Mouse (Mus musculus): ENCODE results near the gene Creg1.

Gene Creg1

DNA sequence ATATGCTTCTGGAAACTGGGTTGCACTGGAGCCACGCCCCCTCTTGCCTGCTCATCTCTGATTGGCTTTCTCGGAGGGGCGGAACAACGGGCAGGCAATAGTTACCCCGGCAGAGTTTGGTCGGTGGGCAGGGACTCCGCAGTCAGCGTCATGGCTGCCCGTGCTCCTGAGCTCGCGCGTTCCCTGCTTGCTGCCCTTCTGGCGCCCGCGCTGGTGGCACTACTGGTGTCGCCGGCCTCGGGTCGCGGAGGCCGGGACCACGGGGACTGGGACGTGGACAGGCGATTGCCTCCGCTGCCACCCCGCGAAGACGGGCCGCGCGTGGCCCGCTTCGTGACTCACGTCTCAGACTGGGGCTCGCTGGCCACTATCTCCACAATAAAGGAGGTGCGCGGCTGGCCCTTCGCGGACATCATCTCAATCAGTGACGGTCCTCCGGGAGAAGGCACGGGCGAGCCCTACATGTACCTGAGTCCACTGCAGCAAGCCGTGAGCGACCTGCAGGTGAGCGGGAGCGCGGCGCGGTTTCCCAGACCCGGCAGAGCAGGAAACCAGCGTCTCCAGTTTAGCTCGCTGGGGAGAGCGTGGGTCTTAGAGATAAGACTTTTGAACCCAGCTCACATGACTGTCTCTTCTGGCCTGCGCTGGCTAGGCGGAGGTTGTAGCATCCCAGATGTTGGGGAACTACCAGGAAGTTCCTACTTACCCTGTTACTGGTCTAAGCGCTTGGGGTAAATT is at the start of gene Creg1:
Gene Creg1 (plus strand): TSS at position 112 of the 738 bp plus-strand sequence.
- DNase-seq (ENCODE audit: low spot score) = peak; percentile 96

DNA sequence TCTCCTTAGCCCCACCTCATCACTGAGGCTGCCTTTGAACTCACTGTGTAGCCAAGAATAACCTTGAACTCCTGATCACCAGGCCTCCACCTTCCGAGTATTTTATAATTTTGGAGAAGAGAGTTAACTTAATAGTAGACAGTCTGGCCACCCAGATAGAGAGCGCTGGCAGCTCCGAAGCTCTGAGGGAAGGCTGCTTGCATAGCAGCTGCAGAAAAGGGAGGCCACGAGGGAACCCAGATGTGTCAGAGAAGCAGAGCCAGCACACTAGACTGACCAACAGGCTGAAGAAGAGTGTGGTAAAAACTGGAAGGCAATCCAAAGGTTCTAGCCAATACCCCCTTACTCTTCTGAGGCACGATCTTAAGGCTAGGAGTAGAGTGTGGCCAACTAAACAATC is 49.7 kb upstream of the Creg1 start:
- no peak for DNase-seq (ENCODE audit: low spot score)

DNA sequence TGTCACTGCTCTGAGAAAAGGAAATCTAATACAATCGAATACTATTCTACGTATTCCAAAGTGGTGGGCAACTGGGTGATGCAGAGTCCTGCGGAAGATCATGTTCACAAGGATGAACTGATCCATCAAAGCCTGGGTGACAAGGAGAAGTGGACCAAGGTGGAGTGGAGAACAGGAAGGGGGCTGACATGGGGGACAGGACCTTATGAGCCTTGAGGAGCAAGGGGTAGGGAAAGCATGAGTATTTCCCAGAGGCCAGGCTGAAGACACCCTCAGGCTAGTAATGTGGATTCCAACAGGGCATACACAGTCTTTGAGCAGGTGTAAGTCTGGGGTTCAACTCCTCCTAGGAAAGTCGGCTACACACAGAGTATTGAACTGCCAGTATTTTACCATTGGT is 47.1 kb upstream of the Creg1 start:
- DNase-seq (ENCODE audit: low spot score) = no peak

DNA sequence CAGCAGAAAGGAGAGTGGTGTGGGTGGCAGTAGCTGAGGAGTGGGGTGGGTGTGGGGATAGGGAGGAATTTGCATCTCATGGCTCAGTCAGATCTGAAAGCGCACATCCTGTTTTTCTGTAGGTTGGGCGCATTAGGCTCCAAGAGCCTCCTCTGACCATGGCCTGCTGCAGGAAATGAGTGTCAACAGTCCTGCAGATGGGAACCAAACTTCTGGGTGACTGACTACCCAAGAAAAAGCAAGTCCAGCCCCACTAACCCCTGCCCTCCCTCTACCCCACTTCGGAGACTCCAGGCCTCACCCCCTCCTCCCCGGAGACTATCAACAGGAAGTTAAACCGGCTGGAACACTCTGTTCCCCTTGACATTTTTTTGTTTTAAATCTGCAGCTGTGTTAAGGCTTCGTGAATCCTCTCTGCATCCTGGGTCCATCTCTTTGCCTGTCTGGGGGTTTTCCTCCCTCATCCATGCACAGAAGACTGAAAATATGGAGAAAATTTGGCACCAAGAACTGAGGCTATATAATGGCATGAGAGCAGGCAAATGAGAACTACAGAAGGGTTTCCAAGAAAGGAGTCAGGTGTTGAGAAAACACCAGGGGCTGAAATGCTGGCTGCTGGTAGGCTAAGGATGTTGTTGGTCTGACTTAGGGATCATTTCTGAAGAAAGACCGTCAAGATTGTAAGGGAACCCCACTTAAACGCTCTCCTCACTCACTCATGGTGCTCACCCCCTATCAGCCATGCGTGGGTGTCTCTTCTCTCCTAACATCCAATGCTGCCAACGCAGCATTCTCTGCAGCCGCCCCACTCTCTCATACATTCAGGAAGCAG is 45.6 kb upstream of the Creg1 start:
- DNase-seq (ENCODE audit: low spot score) = peak; percentile 57

DNA sequence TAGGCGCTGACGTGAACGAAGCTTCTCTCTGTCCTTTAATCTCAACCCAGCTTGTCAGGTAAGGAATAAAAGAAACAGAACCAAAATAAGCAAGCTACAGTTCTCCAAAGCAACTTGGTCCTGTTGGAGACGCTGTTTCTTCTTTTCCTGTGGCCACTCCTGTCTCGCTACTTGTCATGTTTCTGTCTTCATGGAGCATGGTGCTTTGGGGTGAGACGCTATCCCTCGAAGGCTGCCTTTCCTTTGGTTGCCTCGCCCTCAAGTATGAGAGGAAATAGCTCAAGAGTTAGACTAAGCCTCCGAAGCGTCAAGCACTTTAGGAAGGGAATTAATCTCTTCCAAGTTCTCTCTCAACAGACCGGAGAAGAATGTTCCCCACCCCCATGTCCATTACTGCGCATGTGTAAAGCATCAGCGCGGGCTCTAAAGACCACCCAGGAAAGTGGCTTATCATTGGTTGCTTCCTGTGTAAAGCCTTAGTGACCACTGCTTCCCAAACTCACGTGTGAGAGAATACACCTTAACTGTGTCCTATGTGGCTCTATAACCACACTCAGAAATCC is 44.9 kb upstream of the Creg1 start:
- no peak for DNase-seq (ENCODE audit: low spot score)

DNA sequence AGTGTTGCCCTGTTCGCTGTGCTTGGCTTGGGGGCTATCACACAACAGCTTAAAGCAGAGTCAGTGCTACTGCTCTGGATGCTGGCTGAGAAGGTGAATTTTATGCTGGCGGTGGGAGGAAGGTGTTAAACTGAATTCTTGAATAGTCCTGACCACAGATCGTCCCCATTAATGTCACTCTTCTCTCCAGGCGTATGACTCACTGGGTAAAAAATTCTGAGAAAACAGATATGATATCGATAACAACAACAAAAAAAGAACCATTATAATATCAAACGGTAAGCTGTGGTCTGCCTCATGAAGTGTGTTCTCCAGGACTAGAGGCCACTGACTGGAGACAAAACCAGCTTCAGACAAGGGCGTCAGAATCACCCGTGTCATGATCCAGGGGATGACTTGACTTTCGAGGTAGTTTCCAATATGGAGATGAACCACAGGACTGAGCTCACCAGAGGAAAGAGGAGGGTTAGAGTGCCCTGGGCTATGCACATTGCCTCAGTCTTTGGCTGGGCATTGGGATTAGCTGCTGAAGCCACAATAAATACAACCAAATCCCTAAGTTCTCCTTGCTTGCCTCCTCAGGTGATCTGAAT is 40.9 kb upstream of the Creg1 start:
- no peak for DNase-seq (ENCODE audit: low spot score)

DNA sequence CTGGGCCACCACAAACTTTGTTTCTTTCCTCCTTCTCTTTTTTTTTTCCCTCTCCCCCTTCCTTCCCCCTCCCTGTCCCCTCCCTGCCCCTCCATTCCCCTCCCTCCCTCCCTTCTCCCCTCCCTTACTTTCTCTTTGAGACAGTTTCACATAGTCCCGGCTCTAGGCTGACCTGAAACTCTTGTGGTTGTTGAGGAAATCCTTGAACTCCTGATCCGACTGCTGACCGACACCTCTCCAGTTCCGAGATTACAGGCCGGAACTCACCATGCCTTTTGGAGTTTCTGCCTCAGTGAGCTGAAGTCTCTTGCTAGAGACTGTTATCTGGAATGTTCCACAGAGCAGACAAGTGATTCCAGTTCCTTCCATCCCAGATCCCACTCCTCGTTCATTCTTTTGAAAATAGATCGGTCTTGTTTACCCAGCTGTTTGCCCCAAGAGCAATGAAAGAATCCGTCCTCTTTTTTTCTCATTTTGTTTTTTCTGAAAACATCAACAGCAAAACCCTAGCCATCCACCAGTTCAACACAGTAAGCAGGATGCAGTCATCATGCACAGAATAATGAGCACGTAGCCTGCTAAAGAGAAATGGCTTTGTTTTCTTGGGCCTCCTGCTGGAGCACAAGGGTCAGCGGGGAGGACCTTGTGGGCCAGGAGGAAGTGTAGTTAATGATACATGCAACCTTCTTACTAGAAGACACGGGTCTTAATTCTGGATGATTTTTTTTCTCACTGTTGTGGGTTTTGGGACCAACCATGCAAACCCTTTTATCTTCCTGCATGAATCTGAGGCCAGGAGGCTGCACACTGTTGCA is 39.1 kb upstream of the Creg1 start:
- DNase-seq (ENCODE audit: low spot score) = no peak

DNA sequence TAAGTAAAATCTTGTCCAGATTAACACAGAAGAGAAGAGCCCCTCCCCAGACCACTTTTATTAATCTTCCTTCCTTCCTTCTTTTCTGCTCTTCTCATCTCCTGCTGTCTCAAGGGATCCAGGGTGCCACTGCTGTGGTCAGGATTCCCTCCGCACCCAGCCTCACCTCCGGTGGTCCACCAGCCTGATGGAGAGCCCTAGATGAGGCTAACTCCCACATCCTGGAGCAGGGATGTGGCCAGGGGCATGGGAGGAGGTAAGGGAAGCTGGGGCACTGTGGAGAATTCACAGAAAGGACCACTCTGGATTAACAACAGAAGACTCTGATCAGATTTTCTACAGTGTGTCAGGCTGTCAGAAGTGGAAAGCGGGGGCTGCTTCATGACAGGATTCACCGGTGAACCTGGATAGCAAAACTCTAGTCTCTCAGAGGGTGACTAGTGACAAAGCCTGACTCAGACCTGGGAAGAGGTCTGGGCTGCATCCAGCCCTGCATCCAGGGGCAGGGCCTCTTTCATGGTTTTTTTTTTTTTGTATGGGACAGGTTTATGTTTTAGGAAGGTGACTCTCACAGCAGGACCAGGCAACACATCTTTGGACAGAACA is 38.4 kb upstream of the Creg1 start:
- no peak for DNase-seq (ENCODE audit: low spot score)

DNA sequence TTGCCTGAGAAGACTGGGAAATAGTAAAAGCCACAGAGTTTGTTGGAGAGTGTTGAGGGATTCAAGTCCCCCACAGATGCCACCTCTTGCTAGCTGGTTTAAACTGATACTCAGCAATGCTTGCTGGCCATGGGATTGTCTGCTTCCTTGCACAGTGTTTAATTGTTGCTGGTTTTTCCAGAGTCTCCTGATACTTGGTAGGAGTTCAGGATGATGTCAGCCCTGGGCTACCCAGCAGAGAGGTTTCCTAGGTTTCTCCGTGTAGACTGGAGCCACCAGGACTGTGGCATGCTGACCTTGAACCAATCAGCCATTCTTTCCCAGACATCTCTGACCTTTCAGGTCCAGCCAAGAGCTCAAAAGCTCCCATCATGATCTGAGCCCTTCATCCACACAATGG is 36.6 kb upstream of the Creg1 start:
- DNase-seq (ENCODE audit: low spot score) = no peak

DNA sequence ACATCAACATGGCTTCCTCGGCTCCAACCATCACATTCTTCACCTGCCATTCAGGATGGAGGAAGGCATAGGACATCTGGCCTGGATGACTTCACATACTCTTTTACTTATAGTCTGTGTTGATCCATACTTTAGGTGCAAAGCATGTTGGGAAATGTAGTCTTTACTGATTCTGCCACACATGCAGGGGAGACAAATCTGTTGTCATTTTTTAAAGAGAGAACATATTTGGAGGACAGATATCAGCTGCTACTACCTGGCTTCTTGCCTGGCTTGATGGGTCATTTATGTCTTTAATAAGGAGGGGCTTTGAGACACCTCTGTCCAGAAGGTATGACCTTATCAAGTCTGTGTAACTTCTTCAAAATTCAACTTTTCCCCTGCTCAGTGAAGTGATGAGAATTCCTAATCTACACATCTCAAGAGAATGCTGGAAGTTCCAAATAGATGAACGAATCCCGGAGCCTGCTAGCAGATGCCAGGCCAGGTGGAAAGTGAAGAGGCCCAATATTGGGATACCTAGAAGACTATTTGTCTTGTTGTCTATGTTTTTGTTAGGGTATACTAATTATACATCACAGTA is 35.4 kb upstream of the Creg1 start:
- DNase-seq (ENCODE audit: low spot score) = no peak

DNA sequence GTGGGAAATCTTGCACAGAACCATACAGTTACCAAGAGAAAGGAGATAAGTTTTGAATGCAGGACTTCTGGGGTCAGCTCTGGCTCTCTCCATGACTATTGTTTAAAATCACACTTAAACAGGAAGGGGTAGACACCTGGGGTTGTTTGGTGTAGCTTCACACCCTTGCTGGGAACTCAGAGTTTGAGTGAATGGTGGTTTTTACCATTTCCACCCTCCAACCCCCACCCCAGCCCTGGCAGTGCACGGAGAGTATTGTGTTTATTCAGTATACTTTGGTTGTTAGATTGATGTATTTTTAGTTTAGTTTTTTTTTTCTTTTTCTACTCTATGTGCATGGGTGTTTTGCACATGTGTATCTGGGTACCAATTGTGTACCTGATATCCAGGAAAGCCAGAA is 33.4 kb upstream of the Creg1 start:
- DNase-seq (ENCODE audit: low spot score) = no peak

DNA sequence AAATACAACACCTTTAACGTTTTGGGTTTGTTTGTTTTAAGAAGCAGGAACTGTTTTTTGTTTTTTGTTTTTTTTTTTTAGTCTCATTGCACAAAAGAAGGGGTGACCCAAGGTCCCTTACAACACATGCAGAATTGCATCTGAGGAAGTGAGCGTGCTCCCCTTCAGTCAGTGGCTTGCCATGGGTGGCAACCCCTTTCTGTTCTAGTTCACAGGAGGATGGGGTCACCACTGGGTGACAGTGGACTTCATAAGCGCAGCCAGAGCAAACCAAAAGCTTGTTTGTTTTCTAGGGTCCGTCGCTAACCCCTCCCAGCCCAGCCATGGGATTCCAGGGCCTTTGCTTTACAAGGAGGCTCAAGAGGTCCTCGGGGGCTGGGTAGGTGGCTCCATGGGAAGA is 32.0 kb upstream of the Creg1 start:
- no peak for DNase-seq (ENCODE audit: low spot score)

DNA sequence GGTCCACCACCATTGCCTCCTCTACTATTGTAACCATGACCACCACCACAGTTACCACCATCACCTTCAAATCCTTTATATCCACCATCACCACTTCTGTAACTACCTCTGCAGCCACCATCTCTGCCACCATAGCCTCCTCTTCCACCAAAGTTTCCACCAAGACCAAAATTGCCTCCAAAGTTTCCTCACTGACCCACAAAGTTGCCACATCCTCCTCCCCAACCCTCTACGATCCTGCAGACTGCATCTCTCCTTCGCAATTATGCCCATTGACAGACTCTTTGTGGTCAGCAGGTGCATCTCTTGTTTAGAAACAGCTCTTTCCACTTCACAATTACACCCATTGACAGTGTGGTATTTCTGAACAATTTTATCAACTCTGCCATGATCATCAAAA is 28.7 kb upstream of the Creg1 start:
- no peak for DNase-seq (ENCODE audit: low spot score)

DNA sequence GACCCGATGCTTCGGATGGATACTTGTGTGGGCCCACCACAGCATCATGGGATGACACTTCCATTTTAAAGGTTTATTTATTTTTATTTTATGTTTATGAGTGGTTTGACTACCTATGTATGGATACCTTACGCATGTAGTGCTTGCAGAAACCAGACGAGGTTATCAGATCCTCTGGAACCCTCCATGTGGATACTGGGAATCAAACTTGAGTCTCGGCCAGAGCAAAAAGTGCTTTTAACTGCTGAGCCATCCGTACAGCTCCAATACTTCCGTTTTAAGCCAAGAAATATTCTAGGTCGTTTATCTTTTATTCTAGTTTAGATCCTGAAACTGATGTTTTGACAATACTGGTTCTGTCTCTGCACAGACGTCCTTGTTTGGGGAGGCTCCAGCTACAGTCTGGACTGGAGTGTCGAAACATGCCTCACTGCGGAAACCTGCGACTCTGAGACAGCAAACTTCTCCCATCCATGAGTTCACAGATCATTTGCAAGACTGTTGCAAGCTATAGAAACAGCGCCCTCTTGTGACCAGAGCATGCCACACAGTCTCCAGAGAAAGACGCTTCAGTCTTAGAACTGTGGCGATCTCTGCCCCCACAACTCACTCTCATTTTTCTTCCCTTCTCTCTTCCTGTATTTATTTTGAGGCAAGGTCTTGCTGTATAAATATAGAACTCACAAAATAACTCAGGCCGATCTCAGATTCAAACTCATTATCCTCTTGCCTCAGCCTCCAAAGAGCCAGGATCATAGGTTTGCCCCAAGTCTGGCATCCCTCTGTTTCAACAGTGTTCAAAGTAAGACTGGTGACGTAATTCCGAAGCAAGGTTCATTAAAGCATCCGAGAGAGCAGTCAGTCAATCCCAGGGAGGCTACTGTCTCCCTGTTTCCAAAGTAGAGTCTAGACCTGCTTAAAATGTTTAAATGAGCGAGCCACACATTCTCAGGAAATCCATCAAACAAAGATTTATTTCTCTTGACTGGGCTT is 27.4 kb upstream of the Creg1 start:
- DNase-seq (ENCODE audit: low spot score) = peak; percentile 92

DNA sequence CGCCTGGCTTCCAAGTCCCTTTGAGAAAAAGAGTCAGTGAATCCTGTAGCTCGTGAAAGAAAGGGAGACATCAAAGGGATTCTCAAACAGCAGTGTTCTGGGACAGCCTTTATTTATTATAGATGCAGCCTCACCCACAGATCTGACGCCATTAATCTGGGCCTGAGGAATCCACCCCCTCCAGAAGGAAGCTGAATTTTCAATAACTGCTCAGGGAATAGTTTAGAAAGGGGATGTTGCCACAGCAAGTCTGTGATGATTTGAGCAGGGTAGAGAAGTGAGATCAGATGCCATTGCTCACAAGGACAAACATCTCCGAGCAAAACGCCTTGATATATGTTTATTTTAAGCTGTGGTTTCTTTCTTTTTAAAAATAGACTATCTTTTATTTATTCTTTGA is 26.1 kb upstream of the Creg1 start:
- no peak for DNase-seq (ENCODE audit: low spot score)

DNA sequence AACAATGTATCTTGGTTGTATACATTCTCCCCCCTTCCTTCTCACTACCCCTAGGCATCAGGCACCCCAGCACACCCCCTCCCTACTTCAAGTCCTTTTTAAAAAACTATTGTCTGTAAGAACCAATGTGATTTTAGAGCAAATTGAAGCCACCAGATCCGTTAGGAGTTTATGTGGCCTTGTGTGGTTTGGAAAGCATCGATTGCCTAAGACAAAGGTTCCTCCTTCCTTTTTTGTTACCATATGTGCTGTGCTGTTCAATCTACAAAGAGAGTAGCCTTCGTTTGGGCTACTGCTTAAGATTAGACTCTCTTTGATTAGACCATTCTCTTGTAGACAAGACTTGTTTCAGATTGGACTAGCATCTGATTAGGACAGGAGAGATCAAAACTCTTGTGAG is 25.7 kb upstream of the Creg1 start:
- no peak for DNase-seq (ENCODE audit: low spot score)

DNA sequence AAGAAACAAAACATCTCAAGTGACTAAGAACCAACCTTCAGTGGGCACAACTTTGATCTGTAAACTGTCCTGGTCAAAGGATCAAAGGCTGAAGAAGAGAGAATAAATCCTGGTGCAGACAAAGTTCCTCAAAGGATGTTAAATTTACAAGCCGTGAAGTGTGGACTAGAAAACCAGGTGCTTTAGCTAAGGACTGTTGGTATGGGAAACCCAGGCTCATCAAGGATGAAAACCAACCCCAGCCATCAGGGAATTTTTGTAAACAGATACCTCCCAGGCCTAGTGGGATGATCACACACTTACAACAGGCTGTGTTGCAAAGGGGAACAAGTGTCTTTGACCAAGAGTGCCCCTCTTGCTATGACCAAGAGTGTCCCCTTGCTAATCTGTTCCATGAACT is 24.6 kb upstream of the Creg1 start:
- no peak for DNase-seq (ENCODE audit: low spot score)

DNA sequence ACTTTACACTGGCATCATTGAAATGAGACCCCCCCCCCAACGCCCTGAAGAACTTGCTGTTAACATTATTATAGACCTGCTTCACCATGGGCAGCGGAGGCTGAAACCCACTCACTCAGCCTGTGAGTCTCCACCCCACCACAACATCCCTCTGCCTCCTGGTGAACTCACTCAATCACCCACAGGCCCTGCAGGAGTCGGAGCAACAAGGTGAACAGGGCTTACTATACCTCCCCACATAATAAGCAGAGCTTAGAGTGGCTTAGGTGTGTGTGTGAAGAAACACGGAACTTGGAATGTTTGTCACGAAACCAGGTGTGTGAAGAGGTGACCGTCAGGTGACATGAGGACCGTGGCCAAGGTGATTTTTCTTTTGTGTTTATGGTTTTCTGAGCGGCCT is 21.6 kb upstream of the Creg1 start:
- DNase-seq (ENCODE audit: low spot score) = no peak

DNA sequence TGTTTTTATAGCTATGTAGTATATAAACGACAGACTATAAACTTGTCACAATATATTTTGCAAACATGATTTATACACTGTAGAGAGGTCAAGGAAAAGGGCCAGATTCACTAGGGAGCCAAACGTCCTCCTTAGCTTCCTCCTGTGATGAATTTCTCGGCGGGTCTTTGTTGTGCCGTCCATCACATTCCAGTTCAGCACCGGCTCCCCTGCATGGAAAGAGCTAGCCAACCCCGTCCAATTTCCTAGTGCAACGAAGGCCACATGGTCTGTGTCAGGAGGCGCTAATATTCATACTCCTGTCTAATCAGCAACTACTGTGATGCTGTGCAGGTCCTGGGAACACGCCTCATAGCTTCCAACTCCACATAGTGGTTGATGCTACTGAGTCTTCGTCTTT is 15.5 kb upstream of the Creg1 start:
- DNase-seq (ENCODE audit: low spot score) = no peak

DNA sequence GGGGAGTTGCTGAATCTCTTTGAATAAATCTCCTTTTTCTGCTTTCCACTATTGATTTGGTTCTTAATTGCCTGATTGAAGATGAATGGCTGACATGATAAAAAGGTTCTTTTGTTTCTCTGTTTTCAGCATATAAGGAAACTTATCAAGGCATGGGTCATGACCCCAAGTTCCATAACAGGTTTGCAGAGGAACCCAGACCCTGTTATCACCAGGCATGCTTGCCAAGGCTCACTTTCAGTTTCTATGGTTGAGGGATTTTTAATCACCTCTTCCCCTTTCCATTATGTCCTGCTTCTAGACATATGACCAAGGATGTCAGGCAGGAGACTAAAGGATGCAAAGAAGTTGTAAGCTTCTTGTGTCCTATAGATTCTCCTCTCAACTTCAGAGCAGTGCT is 12.4 kb upstream of the Creg1 start:
- no peak for DNase-seq (ENCODE audit: low spot score)
